Mouse (Mus musculus) kidney, postnatal 0 days (tissue): ENCODE results near the gene Nell1. TPM values are rescaled to one million over a fixed set of nuclear protein-coding genes. Genes with fewer than 3 reads are reported as not detected.

Experiments used
- ATAC-seq: fragments of 200-750 bp; cut with Nextera tagmentation; replicated peaks from 2 replicates; pipeline ENCODE4 v1.8.0; 2017; ENCODE audit warnings: low read depth, moderate number of reproducible peaks, moderate TSS enrichment, moderate library complexity; ENCODE audit not compliant: low FRiP score
- DNase-seq: peaks from one replicate; pipeline ENCODE4 v3.0.0-alpha.2; 2016; ENCODE audit warnings: low spot score
- H3K27ac ChIP-seq: fragments of 300-500 bp; sonication (generic); 2 replicates; pipeline ENCODE4 v1.5.1; 2014; ENCODE audit warnings: mild to moderate bottlenecking
- H3K27me3 ChIP-seq: fragments of 300-500 bp; sonication (generic); 2 replicates; pipeline ENCODE4 v1.6.1; 2014; ENCODE audit warnings: low read length, mixed read lengths; ENCODE audit not compliant: insufficient read depth
- H3K36me3 ChIP-seq: fragments of 300-500 bp; sonication (generic); 2 replicates; pipeline ENCODE4 v1.6.1; 2014; ENCODE audit warnings: low read length, mixed read lengths; ENCODE audit not compliant: insufficient read depth
- H3K4me1 ChIP-seq: fragments of 300-500 bp; sonication (generic); replicated peaks from 2 replicates; pipeline ENCODE4 v1.6.1; 2014; ENCODE audit warnings: antibody characterized with exemption, low read length, mixed read lengths; ENCODE audit not compliant: insufficient read depth
- H3K4me2 ChIP-seq: fragments of 300-500 bp; sonication (generic); 2 replicates; pipeline ENCODE4 v1.6.1; 2014; ENCODE audit warnings: mild to moderate bottlenecking, low read length, moderate library complexity, mixed read lengths
- H3K4me3 ChIP-seq: fragments of 300-500 bp; sonication (generic); replicated peaks from 2 replicates; pipeline ENCODE4 v1.5.1; 2014; ENCODE audit warnings: low read depth, low read length
- H3K9ac ChIP-seq: fragments of 300-500 bp; sonication (generic); 2 replicates; pipeline ENCODE4 v1.6.1; 2014; ENCODE audit warnings: low read depth, low read length
- H3K9me3 ChIP-seq: fragments of 300-500 bp; sonication (generic); replicated peaks from 2 replicates; pipeline ENCODE4 v1.6.1; 2016; ENCODE audit warnings: low read length, inconsistent platforms, mixed read lengths
- CTCF ChIP-seq: IDR thresholded peaks from 2 replicates; pipeline ENCODE4 v1.5.1; 2016; ENCODE audit warnings: antibody characterized with exemption, low read depth, mild to moderate bottlenecking, moderate library complexity
- WGBS: fragments of 180-500 bp; shearing (Covaris S2); extraction: QIAGEN DNeasy Blood & Tissue Kit; methylation state at CpG from one replicate; pipeline ENCODE4 v1.1.7; 2014; 5-methylcytosine and 5-hydroxymethylcytosine counted together
- polyA plus RNA-seq: library from polyadenylated mRNA; unstranded; fragments of >200 nt; fragmentation: Nextera tagmentation; extraction: Ambion mirVana; gene quantifications from 2 replicates; pipeline ENCODE4 v1.2.1, GENCODE M21; 2015

Nell1 gene
- polyA plus RNA-seq, 1 experiment from 2014 or later = 7.4 TPM

DNA sequence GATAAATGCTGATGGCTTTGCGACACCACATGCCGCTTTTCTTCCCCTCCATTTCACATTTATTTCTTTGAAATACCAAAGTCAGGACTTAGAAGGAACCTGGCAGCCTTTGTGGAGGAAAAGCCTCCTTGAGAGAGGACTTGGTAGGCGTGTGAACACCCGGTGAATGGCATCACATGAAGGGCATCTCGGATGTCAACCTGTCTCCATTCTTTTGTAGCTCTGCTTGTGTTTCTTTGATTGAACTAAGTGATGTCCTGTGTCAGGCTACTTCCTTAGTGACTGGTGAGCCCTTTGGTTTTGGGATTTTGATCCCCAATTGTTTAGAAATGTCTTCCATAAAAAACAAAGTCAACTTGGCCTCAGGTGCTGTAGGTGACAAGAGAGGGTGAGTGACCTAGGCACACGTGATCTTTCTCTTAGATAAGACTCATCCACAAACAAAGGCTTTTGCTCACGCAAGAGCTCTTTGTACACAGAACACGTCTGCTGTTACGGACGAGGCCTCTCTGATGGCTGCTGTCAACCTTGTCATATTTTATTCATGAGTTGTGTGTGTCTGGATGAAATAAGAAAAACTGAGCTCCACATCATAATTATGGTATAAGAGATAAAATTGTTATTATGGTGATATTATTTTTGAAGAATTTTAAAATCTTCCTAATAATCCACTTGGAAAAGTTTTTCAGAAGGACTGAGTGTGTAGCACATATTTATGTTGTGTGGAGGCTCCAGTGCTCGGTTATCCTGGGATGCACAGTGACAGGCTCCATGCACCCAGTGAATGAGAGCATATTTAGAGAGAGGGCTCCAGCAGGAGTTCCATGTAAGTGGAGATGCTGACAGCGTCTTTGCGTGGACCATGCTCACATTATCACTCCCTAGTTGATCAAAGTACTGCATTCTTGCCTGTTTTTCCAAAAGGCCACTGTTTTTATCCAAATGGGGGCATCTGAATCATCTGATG, 60.8 kb downstream of the Nell1 start:
- Histone ChIP-seq H3K4me2 (no peak overlapping the region), H3K36me3 (no peaks in the 10 kb centered on the region), H3K9ac (no peak overlapping the region), H3K4me1 (no peaks in the 10 kb centered on the region), H3K4me3 (no peak overlapping the region), H3K27ac (no peak overlapping the region), H3K27me3 (no peaks in the 10 kb centered on the region), H3K9me3 (no peaks in the 10 kb centered on the region)
- no peak for DNase-seq
- 77% methylated on average over 13 of the region's 13 CpGs for WGBS
- TF ChIP-seq CTCF = no peak
- no peak for ATAC-seq

- no peak overlapping the region for H3K9ac ChIP-seq
- ATAC-seq (no peak), DNase-seq (no peak)
- H3K36me3 ChIP-seq = no peaks in the 10 kb centered on the region
- TF ChIP-seq CTCF = no peak
- no peaks in the 10 kb centered on the region for H3K27me3 ChIP-seq
- WGBS = 9% methylated on average over 6 of the region's 6 CpGs
- no peaks in the 10 kb centered on the region for H3K4me1 ChIP-seq
- H3K9me3 ChIP-seq = no peaks in the 10 kb centered on the region
- no peak overlapping the region for H3K4me3 ChIP-seq
- H3K27ac ChIP-seq = no peak overlapping the region
- H3K4me2 ChIP-seq = no peak overlapping the region
Observed at GRCm38 (mm10) chr7:50041112-50041511, 66.4 kb downstream of the Nell1 start.

- no peaks in the 10 kb centered on the region for H3K9me3 ChIP-seq
- no peak for TF ChIP-seq CTCF
- WGBS = 79% methylated on average over 4 of the region's 4 CpGs
- DNase-seq = no peak
- no peak overlapping the region for H3K4me3 ChIP-seq
- no peaks in the 10 kb centered on the region for H3K36me3 ChIP-seq
- no peak overlapping the region for H3K4me2 ChIP-seq
- no peaks in the 10 kb centered on the region for H3K4me1 ChIP-seq
- ATAC-seq = no peak
- H3K27me3 ChIP-seq = no peaks in the 10 kb centered on the region
- H3K9ac ChIP-seq = no peak overlapping the region
- no peak overlapping the region for H3K27ac ChIP-seq
Observed at GRCm38 (mm10) chr7:50050144-50050543, 75.5 kb downstream of the Nell1 start.

GRCm38 (mm10) chr7:50053704-50054103, 79.0 kb downstream of the Nell1 start:
- Histone ChIP-seq H3K4me1 (no peaks in the 10 kb centered on the region), H3K4me2 (no peak overlapping the region), H3K9me3 (no peaks in the 10 kb centered on the region), H3K9ac (no peak overlapping the region), H3K36me3 (no peaks in the 10 kb centered on the region), H3K27me3 (no peaks in the 10 kb centered on the region), H3K4me3 (no peak overlapping the region), H3K27ac (no peak overlapping the region)
- WGBS = 93% methylated on average over 2 of the region's 2 CpGs
- no peak for TF ChIP-seq CTCF
- DNase-seq (no peak), ATAC-seq (no peak)

DNA sequence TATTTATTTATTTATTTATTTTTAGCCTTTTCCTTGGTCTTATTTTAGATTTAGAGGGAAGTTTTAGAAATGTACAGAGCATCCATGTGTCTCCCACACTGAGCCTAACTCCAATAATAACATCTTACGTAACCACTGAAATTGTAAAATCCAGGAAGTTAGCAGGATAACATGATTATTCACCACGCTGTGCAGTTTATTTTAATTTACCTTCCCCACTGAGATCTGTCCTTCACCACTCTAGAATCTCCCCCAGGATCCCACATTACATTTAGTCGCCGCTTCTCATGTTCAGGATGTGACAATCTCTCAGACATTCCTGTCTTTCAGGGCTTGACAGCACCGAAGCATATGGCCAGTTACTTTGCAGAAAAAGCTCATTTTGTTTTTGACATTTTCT, 119.8 kb downstream of the Nell1 start:
- no peak for TF ChIP-seq CTCF
- H3K4me3 ChIP-seq = no peak overlapping the region
- H3K4me2 ChIP-seq = no peak overlapping the region
- ATAC-seq (no peak), DNase-seq (no peak)
- H3K27ac ChIP-seq = no peak overlapping the region
- no peaks in the 10 kb centered on the region for H3K36me3 ChIP-seq
- no peaks in the 10 kb centered on the region for H3K27me3 ChIP-seq
- no peaks in the 10 kb centered on the region for H3K4me1 ChIP-seq
- H3K9me3 ChIP-seq = no peaks in the 10 kb centered on the region
- H3K9ac ChIP-seq = no peak overlapping the region
- 79% methylated on average over 5 of the region's 5 CpGs for WGBS

GRCm38 (mm10) chr7:50105612-50106321, 131.1 kb downstream of the Nell1 start:
- DNase-seq = peak; percentile 53
- 26% methylated on average over 8 of the region's 8 CpGs for WGBS
- Histone ChIP-seq H3K36me3 (no peaks in the 10 kb centered on the region), H3K9me3 (no peaks in the 10 kb centered on the region), H3K4me2 (peak overlapping the region; percentile 25), H3K9ac (no peak overlapping the region), H3K4me3 (no peak overlapping the region), H3K27ac (no peak overlapping the region), H3K4me1 (no peaks in the 10 kb centered on the region), H3K27me3 (no peaks in the 10 kb centered on the region)
- peak; percentile 76 for ATAC-seq
- TF ChIP-seq CTCF = no peak
